Mouse (Mus musculus): Measurements from ENCODE around the gene Ostm1.

The Ostm1 gene

DNA sequence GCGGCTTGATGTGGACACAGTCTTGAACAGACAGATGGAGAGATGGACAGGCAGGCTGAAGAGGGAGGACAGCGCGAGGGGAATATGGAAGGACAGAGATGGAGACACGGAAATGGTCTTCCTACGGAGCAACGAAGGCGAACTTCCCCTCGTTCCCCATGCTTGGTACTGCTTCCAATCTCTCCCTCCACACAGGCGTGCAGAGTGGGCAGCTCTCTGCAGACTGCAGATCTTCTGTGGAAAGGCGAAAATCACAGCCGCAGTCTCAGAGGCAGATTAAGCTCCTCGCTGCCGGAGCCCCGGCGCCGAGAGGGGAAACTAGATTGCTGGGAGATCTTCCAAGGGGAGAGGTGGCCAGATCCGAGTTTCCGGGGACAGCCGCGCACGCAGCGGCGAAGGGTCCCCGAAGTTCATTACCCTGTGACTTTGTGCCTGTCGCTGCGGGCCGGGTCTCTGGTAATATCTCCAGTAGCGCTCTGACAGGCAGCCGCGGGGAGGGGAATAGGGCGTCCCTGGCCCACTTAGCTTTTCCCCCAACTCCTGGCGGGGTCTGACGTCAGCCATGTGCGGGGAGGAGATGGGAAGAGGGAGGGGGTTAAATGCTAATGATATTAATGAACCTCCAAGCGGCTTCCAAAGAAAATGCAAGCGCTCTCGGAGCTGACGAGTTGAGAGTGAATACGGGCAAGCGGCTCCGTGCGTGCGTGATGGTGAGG is at the start of gene Ostm1, which contains the start of gene Nr2e1:
Ostm1 (plus strand) TSS at position 666 of the 716 bp plus-strand sequence.
Nr2e1 (minus strand) TSS at position 476 of the 716 bp plus-strand sequence.
- peak; percentile 57 to 65 for DNase-seq (ENCODE audit: low spot score in 2 of 2)

DNA sequence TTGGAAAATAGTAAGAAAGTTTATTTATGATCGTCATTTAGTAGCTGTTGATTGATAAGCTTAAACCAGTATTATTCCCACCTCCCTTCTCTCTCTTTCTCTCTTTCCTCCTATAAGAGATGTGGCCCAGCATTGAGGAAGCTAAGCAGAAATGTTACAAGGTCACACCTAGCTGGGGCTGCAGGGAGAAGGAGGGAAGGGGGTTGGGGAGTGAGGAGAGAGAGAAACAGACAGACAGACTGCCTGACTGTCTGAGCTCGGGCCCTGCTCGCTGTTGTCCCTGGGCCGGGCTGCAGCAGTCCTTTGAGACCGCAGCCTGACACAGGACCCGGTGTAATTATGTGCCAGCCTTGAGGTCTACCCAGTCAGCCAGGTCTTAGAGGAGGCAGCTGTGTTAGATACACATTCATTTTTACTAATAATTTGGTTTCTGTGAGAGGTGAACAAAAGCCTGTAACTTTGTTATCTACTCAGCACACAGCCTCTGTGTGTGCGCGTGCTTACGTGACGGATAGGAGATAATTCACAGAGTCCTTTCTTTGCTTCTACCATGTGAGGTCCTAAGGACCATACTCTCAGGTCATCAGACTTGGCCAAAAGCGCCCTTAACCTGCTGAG is 49.7 kb upstream of the Ostm1 start:
- DNase-seq (ENCODE audit: low spot score in 2 of 2) = no peak

DNA sequence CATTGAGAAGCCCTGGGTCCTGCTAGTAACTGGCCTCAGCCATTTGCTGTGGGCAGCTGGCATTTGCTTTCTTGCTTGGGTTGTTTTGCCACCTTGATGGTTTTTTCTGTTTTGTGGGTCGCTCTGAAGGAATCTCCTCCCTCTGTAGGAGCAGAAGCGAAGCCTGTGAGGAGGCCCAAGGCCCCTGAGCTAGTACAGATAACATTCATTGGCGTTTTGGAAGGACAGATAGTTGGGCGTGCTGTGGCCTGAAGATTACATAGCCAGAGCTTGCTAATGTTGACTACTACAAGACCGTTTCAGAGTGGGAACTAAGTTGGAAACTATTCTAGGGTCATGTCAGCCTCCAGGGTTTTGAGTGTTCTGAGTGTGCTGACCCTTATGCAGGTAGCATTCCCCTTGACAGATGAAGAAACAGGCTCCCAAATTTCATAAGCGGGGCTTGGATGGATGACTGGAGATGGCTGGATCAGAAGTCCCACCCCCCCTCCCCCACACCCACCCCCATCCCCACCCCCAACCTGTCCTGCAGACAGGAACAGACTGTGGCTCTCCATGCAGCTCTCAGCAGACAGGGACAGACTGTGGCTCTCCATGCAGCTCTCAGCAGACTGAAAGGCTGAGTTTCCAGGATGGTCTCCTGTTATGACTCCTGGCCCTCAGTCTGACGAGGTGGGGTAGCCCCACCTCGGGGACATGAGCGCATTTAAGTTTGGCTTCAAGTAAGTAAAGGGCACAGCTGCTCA is 45.9 kb upstream of the Ostm1 start:
- no peak for DNase-seq (ENCODE audit: low spot score in 2 of 2)

DNA sequence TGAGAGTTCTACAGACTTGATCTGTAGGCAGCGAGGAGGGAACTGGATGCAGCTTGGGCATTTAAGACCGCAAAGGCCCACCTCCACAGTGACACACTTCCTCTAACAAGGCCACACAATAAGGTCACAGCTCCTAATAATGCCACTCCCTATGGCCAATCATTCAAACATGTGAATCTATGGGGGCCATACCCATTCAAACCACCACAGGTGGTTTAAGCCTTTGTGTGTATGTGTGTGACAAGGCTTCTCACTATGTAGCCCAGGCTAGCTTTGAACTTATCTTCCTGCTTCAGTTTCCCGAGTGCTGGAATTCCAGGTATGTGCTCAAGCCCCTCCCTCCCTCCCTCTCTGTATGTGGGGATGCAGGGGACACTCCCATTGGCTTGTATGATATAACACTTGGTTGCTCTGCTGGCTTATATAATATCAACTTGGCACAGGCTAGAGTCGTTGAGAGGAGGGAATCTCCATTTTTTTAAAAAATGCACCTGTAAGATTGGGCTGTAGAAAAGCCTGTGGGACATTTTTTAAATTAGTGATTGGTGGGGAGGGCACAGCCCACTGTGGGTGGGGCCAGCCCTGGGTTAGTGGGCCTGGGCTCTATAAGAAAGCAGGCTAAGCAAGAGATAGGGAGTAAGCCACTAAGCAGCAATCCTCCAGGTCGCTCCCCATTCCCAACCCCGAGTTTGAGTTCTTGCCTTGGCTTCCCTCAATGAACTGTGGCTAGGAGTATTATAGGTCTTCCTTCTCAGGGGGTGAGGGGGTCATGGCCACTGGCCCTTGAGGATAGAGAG is 37.7 kb upstream of the Ostm1 start:
- no peak for DNase-seq (ENCODE audit: low spot score in 2 of 2)

DNA sequence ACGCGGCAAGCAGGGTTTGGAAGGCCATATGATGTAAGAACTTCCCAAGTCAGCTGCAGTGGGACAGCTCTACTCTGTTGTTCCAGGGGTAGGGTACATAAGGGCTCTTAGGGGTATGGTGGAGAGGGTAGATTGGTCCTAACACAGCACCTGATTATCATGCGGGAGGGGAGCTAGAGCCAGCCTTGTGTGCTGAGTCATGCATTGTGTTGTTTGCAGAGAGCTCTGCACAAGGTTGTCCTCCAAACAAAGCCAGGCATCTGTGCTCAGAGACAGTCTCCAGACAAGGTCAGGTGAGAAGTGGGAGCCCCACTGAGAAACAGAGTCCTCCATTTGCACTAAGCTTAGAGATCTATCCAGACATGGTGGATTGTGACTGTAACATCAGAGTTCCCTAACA is 37.1 kb upstream of the Ostm1 start:
- DNase-seq (ENCODE audit: low spot score in 2 of 2) = no peak

DNA sequence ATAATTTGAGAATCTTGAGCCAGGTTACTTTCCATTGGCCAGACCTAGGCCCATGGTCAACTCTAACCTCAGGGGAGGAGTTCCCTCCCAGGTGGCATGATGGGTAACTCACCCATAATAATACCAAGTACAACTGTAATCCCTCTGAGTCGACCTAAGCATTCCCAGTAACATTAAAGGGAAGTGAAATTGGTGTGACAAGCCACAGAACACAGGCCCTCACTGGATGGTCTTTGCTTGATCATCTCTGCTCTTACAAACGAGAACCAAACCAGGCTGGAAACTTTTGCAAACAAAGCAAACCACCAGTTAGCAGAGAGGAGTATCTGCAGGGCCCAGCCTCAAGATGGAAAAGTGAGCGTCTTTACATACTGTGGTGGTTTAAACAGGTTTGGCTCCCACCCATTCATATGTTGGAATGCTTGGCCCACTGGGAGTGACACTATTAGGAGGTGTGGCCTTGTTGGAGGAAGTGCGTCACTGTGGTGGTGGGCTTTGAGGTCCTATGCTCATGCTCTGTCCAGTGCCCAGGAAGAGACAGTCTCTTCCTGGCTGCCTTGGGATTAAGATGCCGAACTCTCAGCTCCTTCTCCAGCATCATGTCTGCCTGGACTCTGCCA is 23.9 kb upstream of the Ostm1 start:
- DNase-seq (ENCODE audit: low spot score in 2 of 2) = no peak

DNA sequence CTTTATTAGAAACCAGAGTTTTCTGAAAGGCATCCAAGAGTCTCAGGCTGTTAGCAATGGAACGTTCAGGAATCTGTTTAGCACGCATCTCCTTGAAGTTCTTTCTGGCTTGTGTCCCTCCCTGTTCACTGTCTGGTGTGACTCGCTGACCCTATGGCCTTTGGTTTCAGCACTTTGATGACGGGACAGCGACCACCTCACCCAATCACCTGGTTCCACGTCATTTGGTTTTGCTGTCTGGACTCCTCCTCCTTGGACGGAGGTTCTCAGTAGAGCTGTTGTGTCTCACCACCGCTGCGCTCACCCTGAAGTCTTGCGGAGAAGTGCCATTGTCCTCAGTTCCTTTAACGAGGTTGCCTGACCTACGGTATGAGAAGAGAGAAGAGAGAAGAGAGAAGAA is 21.4 kb upstream of the Ostm1 start:
- no peak for DNase-seq (ENCODE audit: low spot score in 2 of 2)

DNA sequence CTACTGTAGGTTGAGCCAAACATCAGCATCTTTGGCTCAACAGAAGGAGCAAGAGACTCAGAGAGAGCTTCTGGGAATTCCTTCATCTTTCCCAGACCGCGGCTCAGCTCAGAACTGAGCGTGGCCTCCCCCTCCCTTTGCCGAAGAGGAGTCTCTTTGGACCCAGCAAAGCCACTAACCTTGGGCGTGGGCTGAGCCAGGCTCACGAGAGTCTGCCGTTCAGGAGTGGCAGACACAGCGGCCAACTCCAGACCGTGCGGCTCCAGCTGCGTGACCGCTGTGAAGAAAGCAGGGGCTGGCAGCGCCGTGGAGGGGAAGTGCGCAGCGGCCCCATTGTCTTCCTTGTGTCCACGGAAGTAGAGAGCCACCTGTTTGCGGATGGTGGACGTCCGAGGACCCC is 11.1 kb upstream of the Ostm1 start:
- no peak for DNase-seq (ENCODE audit: low spot score in 2 of 2)

DNA sequence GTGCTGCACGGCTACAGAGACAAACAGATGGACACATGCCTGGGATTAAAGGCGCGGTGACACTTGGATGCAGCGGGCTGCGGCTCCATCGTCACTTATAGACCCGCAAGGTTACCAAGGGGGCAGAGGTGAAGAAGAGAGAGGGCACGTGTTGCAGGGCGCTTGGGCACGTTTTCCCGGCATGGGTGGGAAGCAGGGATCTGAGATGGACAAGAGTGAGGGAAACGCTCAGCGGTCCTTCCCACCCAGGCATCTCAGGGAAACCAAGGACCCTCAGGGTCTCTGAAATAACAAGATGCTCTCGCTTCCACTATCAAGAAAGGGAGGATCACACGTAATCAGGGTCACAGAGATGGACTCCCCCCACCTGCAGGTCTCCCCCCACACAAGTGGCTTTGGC is 10.7 kb upstream of the Ostm1 start:
- DNase-seq (ENCODE audit: low spot score in 2 of 2) = no peak

DNA sequence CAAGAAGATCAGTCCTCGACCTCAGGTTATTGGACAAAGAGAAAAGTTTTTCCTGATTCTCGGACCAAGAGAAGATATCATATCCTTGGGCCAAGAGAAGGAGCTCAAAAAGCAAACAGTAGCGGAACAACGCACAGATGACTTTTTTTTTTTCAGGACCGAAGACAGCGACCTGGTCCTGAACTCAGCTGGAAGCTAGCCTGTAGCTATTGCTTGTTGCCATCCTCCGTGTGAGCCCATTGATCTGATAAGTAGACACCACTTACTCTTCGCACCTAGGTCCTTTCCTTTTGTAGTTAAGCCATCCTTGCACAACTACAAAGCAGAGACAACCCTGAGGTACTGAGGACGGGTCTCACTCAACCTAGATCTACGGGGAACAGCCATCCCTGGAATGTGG is 9.0 kb upstream of the Ostm1 start:
- DNase-seq (ENCODE audit: low spot score in 2 of 2) = no peak

DNA sequence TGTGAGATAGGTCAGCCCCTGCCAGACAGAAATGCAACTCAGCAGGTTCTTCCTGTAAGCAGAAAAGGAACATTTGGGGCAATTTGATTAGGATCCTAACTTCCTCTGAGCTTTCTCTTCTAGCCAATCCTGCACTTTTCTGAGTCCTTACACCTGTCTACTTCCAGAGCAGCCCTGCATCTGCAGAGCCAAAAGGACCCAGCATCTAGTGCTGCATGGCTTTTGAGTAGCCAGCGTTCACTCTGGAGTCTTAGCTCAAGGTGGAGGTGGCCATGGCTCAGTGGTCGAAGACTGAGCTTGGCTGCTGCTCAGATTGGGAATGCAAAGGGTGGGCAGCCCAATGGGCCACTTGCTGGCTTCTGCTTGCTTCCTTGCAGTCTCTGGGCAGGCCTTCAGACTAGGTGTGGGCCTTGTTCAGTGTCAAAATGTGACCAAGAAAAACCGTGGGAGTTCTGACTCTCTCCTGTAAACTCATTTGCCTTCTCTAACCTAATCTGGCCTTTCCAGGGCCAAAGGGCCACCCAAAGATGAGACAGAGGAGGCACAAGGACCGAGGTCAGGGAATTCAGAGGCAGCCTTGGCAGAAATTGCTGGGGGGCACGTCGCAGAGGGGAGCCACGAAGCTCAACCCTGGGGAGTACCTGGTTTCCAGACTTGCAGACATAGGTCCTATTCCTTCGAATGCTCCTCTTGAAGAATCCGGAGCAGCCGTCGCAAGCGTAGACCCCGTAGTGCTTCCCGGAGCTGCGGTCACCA is 5.9 kb upstream of the Ostm1 start:
- DNase-seq (ENCODE audit: low spot score in 2 of 2) = no peak

DNA sequence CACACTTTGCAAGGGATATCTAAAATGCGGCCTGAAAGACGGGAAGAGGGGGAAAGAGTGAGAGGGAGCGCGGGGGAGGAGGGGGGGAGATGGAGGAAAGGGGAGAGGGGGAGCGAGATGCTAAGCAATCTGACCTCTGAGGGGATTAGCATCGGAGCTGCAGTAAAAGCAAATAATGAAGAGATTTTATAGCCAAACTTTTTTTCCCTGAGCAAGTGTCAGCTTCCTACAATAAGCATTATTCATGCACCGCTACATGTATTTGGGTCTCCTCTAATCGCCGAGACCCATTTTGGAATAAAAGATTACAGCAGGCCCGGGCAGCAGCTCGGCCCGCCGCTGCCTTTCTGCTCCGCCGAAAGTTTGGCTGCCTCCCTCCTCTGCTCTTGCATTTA is 5.3 kb upstream of the Ostm1 start:
- no peak for DNase-seq (ENCODE audit: low spot score in 2 of 2)

DNA sequence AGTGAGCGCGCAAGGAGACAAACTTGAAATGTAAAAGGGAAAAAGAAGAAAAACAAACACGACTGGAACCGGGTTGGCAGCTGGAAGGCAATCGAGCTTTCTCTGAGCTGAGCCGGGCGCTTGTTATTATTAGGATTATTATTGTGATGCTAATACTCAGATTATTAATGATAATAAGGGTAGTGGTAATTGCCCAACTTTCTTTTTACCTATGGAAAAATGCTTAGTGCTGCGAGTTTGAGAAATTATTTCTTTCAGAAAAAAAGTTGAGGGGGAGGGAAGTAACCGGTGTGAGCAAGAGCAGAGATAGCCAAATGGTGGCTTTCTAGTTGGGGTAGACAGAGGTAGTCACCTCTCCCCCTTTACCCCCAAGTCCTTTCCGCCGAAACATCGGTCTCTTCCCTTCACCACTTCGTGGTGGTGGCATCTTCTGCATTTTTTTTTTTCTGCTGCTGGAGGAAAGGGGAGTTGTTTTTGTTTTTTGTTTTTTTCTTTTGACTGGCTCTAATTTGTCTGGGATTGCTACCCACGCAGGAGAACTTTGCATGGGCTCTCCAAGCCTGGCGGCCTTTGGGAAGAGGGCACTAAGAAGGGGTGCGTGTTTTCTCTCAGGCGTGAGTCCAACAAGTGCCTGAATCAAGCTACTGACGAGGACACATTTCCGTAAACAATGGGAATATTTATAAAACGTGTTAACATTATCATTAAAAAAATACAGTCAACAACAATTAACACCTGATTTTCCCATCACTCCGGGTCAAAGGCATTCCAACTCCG is 4.7 kb upstream of the Ostm1 start:
- DNase-seq (ENCODE audit: low spot score in 2 of 2) = no peak

DNA sequence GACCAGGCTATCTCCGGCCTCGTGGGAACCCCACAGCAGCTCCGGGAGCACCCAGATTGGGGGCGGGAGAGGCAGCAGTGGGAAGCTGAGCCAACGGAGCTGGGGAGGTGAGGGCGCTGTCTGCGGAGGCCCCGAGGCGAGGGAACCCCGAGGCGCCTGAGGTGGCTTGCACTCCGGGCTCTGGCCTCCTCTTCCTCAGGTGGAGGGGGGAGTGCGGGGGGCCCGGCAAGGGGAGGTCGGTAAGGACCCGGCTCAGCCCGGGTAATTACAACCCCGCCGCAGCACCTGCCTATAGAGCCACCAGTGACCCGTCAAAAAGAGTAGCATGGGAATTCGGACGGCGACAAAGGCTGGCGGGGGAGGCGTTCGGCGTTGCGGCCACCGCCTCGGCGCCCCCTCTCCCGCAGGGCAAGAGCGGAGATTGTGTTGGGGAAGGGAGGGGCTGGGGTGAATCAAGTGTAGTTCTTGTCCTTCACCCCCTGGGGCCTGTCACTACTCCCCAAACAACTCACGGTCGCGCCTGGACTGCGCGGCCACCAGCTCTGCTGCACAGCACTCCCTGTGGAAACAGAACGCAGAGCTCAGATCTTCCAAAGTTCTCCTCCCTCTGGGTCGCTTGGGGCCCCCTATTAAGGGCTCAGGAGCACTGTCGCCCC is 4.0 kb upstream of the Ostm1 start:
- no peak for DNase-seq (ENCODE audit: low spot score in 2 of 2)

DNA sequence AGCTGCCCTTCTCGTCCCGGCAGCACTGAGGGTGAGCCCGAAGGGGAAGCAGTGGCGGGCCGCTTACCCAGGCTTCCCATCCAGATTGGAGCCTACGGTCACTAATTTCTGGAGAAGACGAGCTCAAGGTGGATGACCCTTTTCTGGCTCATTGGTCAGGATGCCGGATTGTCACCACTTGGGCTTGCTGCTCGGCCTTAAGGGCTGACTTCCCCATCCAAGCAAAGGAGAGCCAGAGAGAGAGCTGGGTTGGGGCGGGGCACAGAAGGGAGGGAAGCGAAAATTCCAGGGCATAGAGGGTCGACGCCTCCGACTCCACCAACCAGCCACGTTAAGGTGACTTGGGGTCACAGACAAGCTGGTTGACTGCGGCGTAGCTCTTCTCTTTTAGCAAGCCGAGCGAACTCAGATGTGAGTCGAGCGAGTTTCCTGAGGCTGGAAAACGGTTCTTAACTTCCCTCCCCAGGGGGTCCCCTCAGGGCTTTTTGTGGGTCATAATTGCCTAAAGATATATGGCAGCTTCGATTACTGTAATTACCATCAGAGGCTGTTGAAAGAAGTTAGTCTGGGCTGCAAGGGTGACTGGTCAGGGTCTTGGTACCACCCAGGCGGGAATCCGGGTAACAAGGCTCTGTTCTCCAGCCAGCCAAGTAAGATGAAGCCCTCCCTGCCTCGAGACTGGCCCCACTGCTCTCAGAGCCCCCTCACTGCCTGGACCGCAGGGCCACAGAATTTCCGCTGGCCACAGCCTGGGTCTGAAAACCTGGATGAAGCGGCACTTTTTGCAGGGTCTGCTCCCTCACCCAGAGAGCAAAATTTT is 3.3 kb upstream of the Ostm1 start:
- DNase-seq (ENCODE audit: low spot score in 2 of 2) = no peak

DNA sequence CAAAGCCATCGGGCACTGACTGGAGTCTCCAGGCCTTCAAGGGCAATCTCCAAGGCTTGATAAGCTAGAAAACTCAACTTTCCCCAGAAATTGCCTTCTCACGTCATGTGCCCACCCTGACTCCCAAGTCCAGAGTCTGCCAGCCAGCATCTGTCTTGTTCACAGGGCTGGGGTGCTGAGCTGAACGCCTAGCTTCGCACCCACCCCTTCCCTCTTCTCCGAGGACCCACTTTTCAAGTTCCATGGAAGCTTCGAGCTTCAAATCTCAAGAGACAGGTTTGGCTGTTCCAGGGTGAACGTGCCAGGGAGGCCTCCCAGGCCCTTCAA is 2.7 kb upstream of the Ostm1 start:
- DNase-seq (ENCODE audit: low spot score in 2 of 2) = no peak

DNA sequence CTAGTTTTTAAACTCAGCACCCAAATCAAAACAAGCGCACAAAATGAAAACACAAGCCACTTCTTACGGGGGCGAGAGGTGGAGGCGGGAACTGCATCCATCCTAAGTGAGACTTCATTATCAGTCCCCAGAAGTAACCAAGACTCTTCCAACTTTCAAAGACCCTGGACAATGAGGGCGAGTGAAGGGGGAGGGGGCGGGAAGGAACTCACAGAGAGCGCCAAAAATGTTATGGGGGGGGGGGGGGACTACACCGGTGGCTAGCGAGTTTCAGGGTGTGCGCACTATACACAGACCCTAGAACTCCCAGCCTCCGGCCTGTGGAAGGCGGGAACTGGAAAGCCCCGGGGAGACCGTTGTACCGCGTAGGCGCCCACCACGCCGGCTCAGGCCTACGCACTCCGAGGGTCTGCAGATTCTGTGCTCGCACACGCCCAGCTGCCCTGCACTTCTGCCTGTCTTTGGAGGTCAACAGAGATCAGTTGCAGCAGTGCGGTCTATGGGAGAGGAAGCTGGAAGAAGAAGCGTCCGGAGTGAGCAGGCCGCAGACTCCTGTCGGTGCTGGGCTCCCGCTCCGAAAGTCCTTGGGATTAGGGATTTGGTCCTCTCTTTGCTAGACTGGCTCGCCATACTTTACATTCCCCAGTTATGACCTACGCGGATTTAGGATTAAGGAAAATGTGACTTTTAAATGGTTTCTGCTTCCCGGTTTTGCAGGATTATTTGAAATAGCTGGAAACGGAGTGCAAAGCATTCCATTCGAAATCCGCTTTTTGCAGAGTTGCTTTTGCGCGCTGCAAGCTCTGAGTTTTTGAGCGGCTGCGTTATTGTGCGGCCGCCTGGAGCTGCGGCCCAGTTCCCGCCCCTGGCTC is 1.7 kb upstream of the Ostm1 start:
- DNase-seq (ENCODE audit: low spot score in 2 of 2) = no peak

DNA sequence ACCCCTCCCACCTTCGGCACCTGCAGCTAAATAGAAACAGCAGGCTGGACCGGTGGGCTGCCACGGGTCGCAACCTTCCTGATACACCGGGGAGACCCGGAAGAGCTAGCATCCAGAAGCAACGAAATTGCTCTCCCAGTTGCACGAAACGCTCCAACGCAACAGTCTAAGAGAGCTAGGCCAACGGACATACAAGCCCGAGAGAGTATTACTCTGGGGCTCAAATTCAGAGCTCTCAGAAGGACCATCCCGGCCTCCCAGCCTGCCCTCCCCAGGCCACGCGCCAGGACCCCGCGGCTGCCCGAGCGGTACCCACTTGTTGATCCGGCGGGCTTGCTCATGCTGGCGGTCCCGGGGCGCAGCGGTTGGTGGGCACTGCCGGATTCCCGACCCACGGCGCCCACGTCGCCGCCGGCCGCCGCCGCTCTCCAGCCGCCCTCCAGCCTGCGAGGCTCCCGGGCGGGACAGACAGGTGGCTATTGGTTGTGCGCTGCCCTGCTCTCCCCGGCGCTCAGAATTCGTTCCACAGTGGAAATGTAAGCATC is 984 bp upstream of the Ostm1 start:
- DNase-seq (ENCODE audit: low spot score in 2 of 2) = no peak

Data from frontal cortex, postnatal 14 days (tissue).